Mouse (Mus musculus) C2C12 (cell line): ENCODE data around the gene Elmod1.

Source experiments
- CEBPB ChIP-seq: IDR thresholded peaks from one replicate; pipeline ENCODE4 v1.6.1; 2011; ENCODE audit warnings: low read depth, mild to moderate bottlenecking, control low read depth, moderate library complexity
- CTCF ChIP-seq: IDR thresholded peaks from one replicate; pipeline ENCODE4 v1.5.1; 2011; ENCODE audit not compliant: control insufficient read depth, insufficient read depth, insufficient read length
- MAX ChIP-seq: IDR thresholded peaks from one replicate; pipeline ENCODE4 v1.6.1; 2011; ENCODE audit warnings: mild to moderate bottlenecking, control low read depth
- MYOD1 ChIP-seq: IDR thresholded peaks from one replicate; pipeline ENCODE4 v1.6.1; 2011; ENCODE audit warnings: low read depth; ENCODE audit not compliant: control insufficient read depth, insufficient read length
- USF1 ChIP-seq: IDR thresholded peaks from one replicate; pipeline ENCODE4 v1.6.1; 2011; ENCODE audit warnings: low read depth, mild to moderate bottlenecking, control low read depth, moderate library complexity

DNA sequence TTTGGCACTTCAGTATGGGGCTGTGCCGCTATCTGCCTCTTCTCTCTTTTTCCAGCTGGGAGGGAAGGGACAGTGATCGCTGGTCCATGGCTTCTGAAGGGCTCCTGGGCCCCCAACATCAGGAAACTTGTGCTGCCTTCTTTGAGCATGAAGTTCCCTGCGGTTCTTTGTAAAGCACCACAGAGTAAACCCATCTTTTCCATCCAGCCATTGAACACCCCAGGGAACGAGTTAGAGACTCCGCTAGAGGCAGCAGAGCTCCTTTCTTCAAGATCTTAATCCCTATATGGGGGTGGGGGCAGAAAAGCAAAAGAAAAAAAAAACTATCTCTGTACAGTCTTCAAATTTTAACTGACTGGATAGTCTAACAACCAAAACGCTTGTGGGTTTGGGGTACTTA is 20.2 kb downstream of the Elmod1 start:
- TF ChIP-seq CTCF (no peak), CEBPB (no peak), MYOD1 (no peak), USF1 (no peak), MAX (no peak)
